Mouse (Mus musculus) myocyte (in vitro differentiated cells): ENCODE data around the gene Focad.

Experiments
- POLR2A ChIP-seq: IDR thresholded peaks from one replicate; pipeline ENCODE4 v1.6.1; 2011; ENCODE audit warnings: low read depth, mild to moderate bottlenecking, control low read depth, moderate library complexity; ENCODE audit not compliant: insufficient read length
- TCF12 ChIP-seq: IDR thresholded peaks from one replicate; pipeline ENCODE4 v1.6.1; 2011; ENCODE audit warnings: mild to moderate bottlenecking, control low read depth; ENCODE audit not compliant: poor library complexity, insufficient read depth, severe bottlenecking
- TCF3 ChIP-seq: IDR thresholded peaks from one replicate; pipeline ENCODE4 v1.6.1; 2011; ENCODE audit warnings: low read depth, control low read depth; ENCODE audit not compliant: insufficient read length

- TF ChIP-seq TCF3: no peak
- TF ChIP-seq POLR2A: peak; percentile 97
- TF ChIP-seq TCF12: no peak
Measured at GRCm38 (mm10) chr4:88094062-88094767, at the start of gene Focad.
